Comparison of ENCODE assay signal across 29 mouse cellular contexts in genomic region chr6:148554463-148554862, GRCm38 (mm10).
DNase-seq lines count a peak whose midpoint lies in the region; ATAC-seq and TF ChIP-seq lines count a peak whose summit lies in the region.
"Had no signal": no experiment of that assay in that cellular context is flagged by ENCODE, and none has a peak within 500 bp of the region (broad histone marks: within the 10 kb centered on the region; RNA-seq: fewer than 3 reads in every experiment).

No protein-coding gene starts in this region.

- intact Hi-C loops in left cerebral cortex, adult 2 months (cut with DNase I) = loop anchor here (1.0 to 10.0 kb wide), 3 partner anchors 31 to 320 kb away; no protein-coding TSS in a partner anchor
- intact Hi-C loops in left cerebral cortex, postnatal 10 days (cut with DNase I) = no loop called here
- intact Hi-C loops in left cerebral cortex, postnatal 36 days (cut with DNase I) = loop anchor here (10.0 kb wide), 2 partner anchors 110 to 200 kb away; partner anchors contain the start of gene Tmtc1
- intact Hi-C loops in gastrocnemius, adult 2 months (cut with DNase I) = loop anchor here (10.0 kb wide), 1 partner anchor 210 kb away; no protein-coding TSS in a partner anchor

- peaks cover 12% of the 10 kb centered on the region; the same call in 1 of the 2 replicates for H3K4me1 ChIP-seq in cortical plate, adult 2 months (ENCODE audit: control insufficient read depth, insufficient read depth, low read length)
- no peaks in the 10 kb centered on the region for H3K4me1 ChIP-seq in liver, postnatal 0 days (ENCODE audit: insufficient read depth)
- H3K4me1 ChIP-seq: neural tube, embryonic 15.5 days had no signal

- peak; percentile 62 for ATAC-seq in liver, postnatal 0 days
- ATAC-seq: forebrain, embryonic 13.5 days; hindbrain, postnatal 0 days; intestine, embryonic 16.5 days; lung, postnatal 0 days had no signal

- DNase-seq in left cerebral cortex, adult 2 months (ENCODE audit: extremely low spot score in 1 of 2, low spot score in 2 of 2) = peak; percentile 18 to 22
- no peak for DNase-seq in left cerebral cortex, postnatal 10 days (ENCODE audit: extremely low spot score in 1 of 2, low spot score in 2 of 2)
- peak; percentile 16 to 18 for DNase-seq in left cerebral cortex, postnatal 36 days (ENCODE audit: low spot score in 2 of 2)
- DNase-seq in liver, postnatal 0 days = no peak
- DNase-seq in gastrocnemius, adult 2 months = no peak
- DNase-seq in kidney, adult 8-10 months = no peak
- DNase-seq: adrenal gland, adult 2 months; cerebellum, adult 18-20 months; cerebellum, postnatal 25 days; embryo, embryonic 11 days; gastrocnemius, postnatal 25 days; heart, adult 18-20 months; heart, postnatal 14 days; kidney, postnatal 4 days; thymus, adult 18-20 months; thymus, postnatal 4 days had no signal

- no peak for TF ChIP-seq CTCF in left cerebral cortex, adult 2 months (IDR thresholded peaks at IDR 0.05)
- TF ChIP-seq CTCF in cortical plate, adult 2 months (IDR thresholded peaks at IDR 0.05; ENCODE audit: extremely low read depth, insufficient read depth, low read length) = no peak
- TF ChIP-seq CTCF in liver, postnatal 0 days (IDR thresholded peaks at IDR 0.05; ENCODE audit: low read depth) = no peak
- no peak for TF ChIP-seq CTCF in gastrocnemius, adult 2 months (IDR thresholded peaks at IDR 0.05)

- H3K4me2 ChIP-seq in liver, postnatal 0 days (ENCODE audit: low read depth, low read length) = no peak overlapping the region
- H3K4me2 ChIP-seq: embryonic facial prominence, embryonic 13.5 days; forebrain, embryonic 13.5 days; heart, embryonic 12.5 days; kidney, embryonic 15.5 days; limb, embryonic 15.5 days; midbrain, embryonic 11.5 days; neural tube, embryonic 15.5 days; stomach, embryonic 15.5 days had no signal

- H3K36me3 ChIP-seq in liver, postnatal 0 days (replicated peaks; ENCODE audit: insufficient read depth, low read length) = no peaks in the 10 kb centered on the region
- H3K36me3 ChIP-seq: embryonic facial prominence, embryonic 13.5 days; heart, embryonic 12.5 days; kidney, embryonic 15.5 days; limb, embryonic 15.5 days; neural tube, embryonic 15.5 days; stomach, embryonic 15.5 days had no signal

- WGBS in liver, postnatal 0 days (ENCODE audit: insufficient replicate concordance) = 78% methylated on average over 3 of the region's 3 CpGs

- no peak overlapping the region for H3K4me3 ChIP-seq in left cerebral cortex, adult 2 months
- no peak overlapping the region for H3K4me3 ChIP-seq in cortical plate, adult 2 months (ENCODE audit: insufficient read depth, low read length)
- no peak overlapping the region for H3K4me3 ChIP-seq in liver, postnatal 0 days (ENCODE audit: low read depth, low read length)
- H3K4me3 ChIP-seq in gastrocnemius, adult 2 months = no peak overlapping the region
- H3K4me3 ChIP-seq: embryonic facial prominence, embryonic 13.5 days; forebrain, embryonic 13.5 days; heart, embryonic 12.5 days; kidney, embryonic 15.5 days; limb, embryonic 15.5 days; neural tube, embryonic 15.5 days; stomach, embryonic 15.5 days had no signal

- no peaks in the 10 kb centered on the region for H3K27me3 ChIP-seq in liver, postnatal 0 days (ENCODE audit: insufficient read depth, low read length)
- H3K27me3 ChIP-seq: embryonic facial prominence, embryonic 13.5 days; forebrain, embryonic 13.5 days; heart, embryonic 12.5 days; kidney, embryonic 15.5 days; limb, embryonic 15.5 days; neural tube, embryonic 15.5 days; stomach, embryonic 15.5 days had no signal

- TF ChIP-seq POLR2A in cortical plate, adult 2 months (IDR thresholded peaks at IDR 0.05; ENCODE audit: extremely low read depth, insufficient read depth, low read length) = no peak

- H3K9me3 ChIP-seq in liver, postnatal 0 days (ENCODE audit: low read length) = no peaks in the 10 kb centered on the region
- H3K9me3 ChIP-seq: embryonic facial prominence, embryonic 13.5 days; forebrain, embryonic 13.5 days; heart, embryonic 12.5 days; kidney, embryonic 15.5 days; limb, embryonic 15.5 days; neural tube, embryonic 15.5 days; stomach, embryonic 15.5 days had no signal

- H3K9ac ChIP-seq in liver, postnatal 0 days (replicated peaks) = no peak overlapping the region
- H3K9ac ChIP-seq: embryonic facial prominence, embryonic 13.5 days; forebrain, embryonic 13.5 days; heart, embryonic 12.5 days; kidney, embryonic 15.5 days; limb, embryonic 15.5 days; neural tube, embryonic 15.5 days; stomach, embryonic 15.5 days had no signal

- TF ChIP-seq EP300 in liver, postnatal 0 days (IDR thresholded peaks at IDR 0.05; ENCODE audit: low read depth) = no peak

- H3K27ac ChIP-seq in left cerebral cortex, adult 2 months = peak overlapping the region; percentile 83
- H3K27ac ChIP-seq in cortical plate, adult 2 months (ENCODE audit: insufficient read depth, low read length) = 0 out of 2 replicates have a peak overlapping the region, but pooled peaks have one; percentile 5
- no peak overlapping the region for H3K27ac ChIP-seq in liver, postnatal 0 days (ENCODE audit: low read depth)
- H3K27ac ChIP-seq in gastrocnemius, adult 2 months = no peak overlapping the region
- H3K27ac ChIP-seq: forebrain, embryonic 13.5 days; hindbrain, postnatal 0 days; macrophage; neural tube, embryonic 15.5 days had no signal

Comparison
In these comparisons a context has a peak if more than half of its experiments do, and no peak if none do; other contexts are left out.
1. DNase-seq: peak in left cerebral cortex, adult 2 months (2 of 2) and left cerebral cortex, postnatal 36 days (2 of 2); none in left cerebral cortex, postnatal 10 days (0 of 2), liver, postnatal 0 days (single experiment), gastrocnemius, adult 2 months (single experiment) and kidney, adult 8-10 months (0 of 2).
2. H3K27ac ChIP-seq: peak in left cerebral cortex, adult 2 months (single experiment) and cortical plate, adult 2 months (single experiment); none in liver, postnatal 0 days (single experiment) and gastrocnemius, adult 2 months (single experiment).